Mouse (Mus musculus) midbrain, embryonic 12.5 days (tissue): ENCODE measurements around the gene Vps51. TPM values are rescaled to one million over a fixed set of nuclear protein-coding genes. Genes with fewer than 3 reads are reported as not detected.
"Not testable (repeated sequence)": the region's sequence is repeated elsewhere in the genome, so short reads cannot be mapped to it uniquely, and the experiment has no call there.

ENCODE experiments used
- ATAC-seq: fragments of 200-750 bp; cut with Nextera tagmentation; 2 replicates; pipeline ENCODE4 v1.8.0; 2017; ENCODE audit warnings: low read depth, moderate TSS enrichment, moderate library complexity; ENCODE audit not compliant: low FRiP score
- H3K27ac ChIP-seq: fragments of 300-500 bp; sonication (generic); replicated peaks from 2 replicates; pipeline ENCODE4 v1.5.1; 2016; ENCODE audit warnings: mild to moderate bottlenecking
- H3K27me3 ChIP-seq: fragments of 300-500 bp; sonication (generic); 2 replicates; pipeline ENCODE4 v1.6.1; 2016; ENCODE audit warnings: mild to moderate bottlenecking
- H3K36me3 ChIP-seq: fragments of 300-500 bp; sonication (generic); 2 replicates; pipeline ENCODE4 v1.6.1; 2016
- H3K4me1 ChIP-seq: fragments of 300-500 bp; sonication (generic); 2 replicates; pipeline ENCODE4 v1.6.1; 2016
- H3K4me2 ChIP-seq: fragments of 300-500 bp; sonication (generic); replicated peaks from 2 replicates; pipeline ENCODE4 v1.6.1; 2016; ENCODE audit warnings: mild to moderate bottlenecking, moderate library complexity
- H3K4me3 ChIP-seq: fragments of 300-500 bp; sonication (generic); 2 replicates; pipeline ENCODE4 v1.5.1; 2016; ENCODE audit warnings: mild to moderate bottlenecking
- H3K9ac ChIP-seq: fragments of 300-500 bp; sonication (generic); replicated peaks from 2 replicates; pipeline ENCODE4 v1.6.1; 2016; ENCODE audit warnings: mild to moderate bottlenecking, moderate library complexity
- H3K9me3 ChIP-seq: fragments of 300-500 bp; sonication (generic); 2 replicates; pipeline ENCODE4 v1.6.1; 2016; ENCODE audit warnings: mild to moderate bottlenecking
- WGBS: fragments of 180-500 bp; shearing (Covaris S2); methylation state at CpG from one replicate; pipeline ENCODE4 v1.1.7; 2016; 5-methylcytosine and 5-hydroxymethylcytosine counted together
- polyA plus RNA-seq: library from polyadenylated mRNA; unstranded; fragments of >200 nt; fragmentation: Nextera tagmentation; extraction: Ambion mirVana; gene quantifications from 2 replicates; pipeline ENCODE4 v1.2.1, GENCODE M21; 2016

The Vps51 gene
- polyA plus RNA-seq, 1 experiment from 2014 or later = 82.2 TPM

DNA sequence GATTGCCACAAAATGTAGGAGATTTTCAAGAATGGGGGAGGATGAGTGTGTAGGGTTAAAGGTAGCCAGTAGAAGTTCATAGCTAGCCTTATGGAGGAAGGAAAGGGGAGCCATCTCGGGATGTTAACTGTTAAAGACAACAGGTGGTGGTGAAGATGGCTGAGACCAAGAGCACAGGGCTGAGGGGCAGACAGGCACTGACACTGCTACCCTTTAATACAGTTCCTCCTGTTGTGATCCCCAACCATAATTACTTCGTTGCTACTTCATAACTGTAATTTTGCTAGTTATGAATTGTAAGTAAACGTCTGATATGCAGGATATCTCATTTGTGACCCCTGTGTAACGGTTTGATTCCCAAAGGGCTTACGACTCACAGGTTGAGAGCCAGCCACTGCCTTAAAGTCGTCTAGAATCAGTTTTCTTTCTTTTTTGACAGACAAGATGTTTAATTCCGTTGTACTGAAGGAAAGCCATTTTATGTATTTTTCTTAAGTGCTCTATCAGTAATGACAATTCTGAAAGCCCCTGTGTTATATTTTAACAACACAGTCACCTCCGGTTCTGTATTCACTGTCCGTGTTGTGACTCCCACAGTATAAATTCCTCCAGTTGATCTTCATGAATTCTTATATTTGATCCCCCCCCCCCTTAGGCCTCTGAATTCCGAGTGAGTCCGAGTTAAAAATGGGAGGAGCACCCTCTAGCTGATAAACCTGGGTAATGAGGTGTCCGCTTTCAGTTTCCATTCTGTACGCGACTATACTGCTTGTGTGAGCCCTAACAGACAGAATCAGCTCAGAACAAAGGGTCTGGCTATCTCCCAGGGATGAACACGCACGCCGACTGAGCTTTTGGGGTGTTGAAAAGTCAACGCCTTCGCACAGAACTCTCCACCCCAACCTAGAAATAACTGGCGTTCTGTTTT lies 31.4 kb downstream of the Vps51 start:
- H3K27me3 ChIP-seq = no peaks in the 10 kb centered on the region
- peaks cover 25% of the 10 kb centered on the region for H3K36me3 ChIP-seq
- H3K27ac ChIP-seq = peak overlapping the region; percentile 99
- peaks cover 21% of the 10 kb centered on the region for H3K4me1 ChIP-seq
- H3K4me2 ChIP-seq = peak overlapping the region; percentile 99
- 25% methylated on average over 20 of the region's 20 CpGs for WGBS
- ATAC-seq = peak; percentile 47
- H3K9me3 ChIP-seq = no peaks in the 10 kb centered on the region
- H3K4me3 ChIP-seq = peak overlapping the region; percentile 97
- peak overlapping the region; percentile 82 for H3K9ac ChIP-seq

DNA sequence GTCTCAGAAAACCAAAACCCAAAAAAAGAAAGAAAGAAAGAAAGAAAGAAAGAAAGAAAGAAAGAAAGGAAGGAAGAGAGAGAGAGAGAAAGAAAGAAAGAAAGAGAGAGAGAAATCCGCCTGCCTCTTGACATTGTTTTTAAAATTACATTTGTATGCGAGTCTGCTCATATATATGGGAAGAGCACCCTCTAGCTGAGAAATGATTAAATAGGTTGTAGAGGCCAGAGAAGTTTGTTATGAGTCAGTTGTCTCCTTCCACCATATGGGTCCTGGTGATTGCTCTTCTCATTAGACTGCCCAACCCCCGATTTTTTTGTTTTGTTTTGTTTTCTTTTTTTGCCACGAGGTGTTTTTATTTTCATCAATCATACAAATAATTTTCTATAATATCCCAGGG lies 32.9 kb downstream of the Vps51 start:
- not testable (repeated sequence) for H3K27me3 ChIP-seq, H3K4me2 ChIP-seq, H3K9me3 ChIP-seq, H3K36me3 ChIP-seq, H3K9ac ChIP-seq, H3K27ac ChIP-seq, H3K4me3 ChIP-seq, ATAC-seq
- H3K4me1 ChIP-seq = peaks cover 21% of the 10 kb centered on the region
- WGBS = 69% methylated on average over 4 of the region's 4 CpGs

DNA sequence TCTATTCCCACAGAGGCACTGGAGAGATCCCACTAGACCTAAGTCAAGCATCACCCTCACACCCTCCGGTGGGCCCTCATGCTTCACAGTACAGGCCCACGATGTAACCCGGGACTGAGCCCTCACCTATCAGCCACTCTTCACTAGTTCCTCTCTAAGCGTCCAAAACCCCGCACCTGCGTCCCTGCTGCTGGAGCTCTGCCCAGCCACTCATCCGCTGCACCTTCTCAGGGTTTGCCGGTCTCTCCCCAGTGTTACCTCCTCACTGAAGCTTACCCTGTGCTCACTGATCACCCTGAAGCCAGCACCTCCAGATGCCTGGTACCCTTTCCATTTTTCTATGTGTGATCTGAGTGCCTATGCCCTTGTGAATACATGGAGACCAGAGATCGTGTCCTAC lies 34.7 kb downstream of the Vps51 start:
- H3K4me1 ChIP-seq = peaks cover 10% of the 10 kb centered on the region
- no peak overlapping the region for H3K27ac ChIP-seq
- H3K27me3 ChIP-seq = no peaks in the 10 kb centered on the region
- no peak overlapping the region for H3K4me2 ChIP-seq
- 82% methylated on average over 9 of the region's 9 CpGs for WGBS
- no peak for ATAC-seq
- H3K9ac ChIP-seq = no peak overlapping the region
- H3K9me3 ChIP-seq = no peaks in the 10 kb centered on the region
- H3K36me3 ChIP-seq = no peaks in the 10 kb centered on the region
- H3K4me3 ChIP-seq = no peak overlapping the region

DNA sequence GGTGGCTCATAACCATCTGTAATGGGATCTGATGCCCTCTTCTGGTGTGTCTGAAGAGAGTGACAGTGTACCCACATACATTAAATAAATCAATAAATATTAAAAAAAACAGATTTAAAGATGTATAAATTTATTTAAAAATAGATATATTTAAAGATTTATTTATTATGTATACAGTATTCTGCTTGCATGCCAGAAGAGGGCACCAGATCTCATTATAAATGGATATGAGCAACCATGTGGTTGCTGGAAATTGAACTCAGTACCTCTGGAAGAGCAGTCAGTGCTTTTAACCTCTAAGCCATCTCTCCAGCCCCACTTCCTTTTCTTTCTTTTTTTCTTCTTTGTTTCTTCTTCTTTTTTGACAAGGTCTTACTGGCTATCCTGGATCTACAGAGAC lies 37.0 kb downstream of the Vps51 start:
- no peak overlapping the region for H3K27ac ChIP-seq
- H3K4me1 ChIP-seq = peaks cover under 1% of the 10 kb centered on the region; the same call in 1 of the 2 replicates
- no peak for ATAC-seq
- H3K4me2 ChIP-seq = no peak overlapping the region
- no peak overlapping the region for H3K4me3 ChIP-seq
- H3K9ac ChIP-seq = no peak overlapping the region
- H3K36me3 ChIP-seq = no peaks in the 10 kb centered on the region
- H3K9me3 ChIP-seq = no peaks in the 10 kb centered on the region
- no peaks in the 10 kb centered on the region for H3K27me3 ChIP-seq

DNA sequence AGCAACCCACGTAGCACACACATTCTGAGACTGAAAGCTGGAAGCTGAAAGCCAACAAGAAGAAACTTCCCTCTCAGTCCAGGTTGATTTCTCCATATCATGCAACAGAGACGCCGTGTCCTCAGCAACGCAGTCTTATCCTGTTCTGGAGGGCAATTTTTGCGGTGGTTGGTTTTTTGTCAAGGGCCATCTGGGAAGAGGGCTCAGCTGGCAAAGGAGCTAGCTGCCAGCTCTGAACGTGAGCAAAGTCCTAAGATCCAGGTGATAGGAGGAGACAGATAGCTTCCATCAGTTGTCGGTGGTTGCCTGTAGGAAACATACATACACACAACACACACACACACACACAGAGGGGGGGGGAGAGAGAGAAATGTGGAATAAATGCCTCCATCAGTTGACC lies 38.7 kb downstream of the Vps51 start:
- no peak for ATAC-seq
- H3K4me2 ChIP-seq = no peak overlapping the region
- WGBS = 83% methylated on average over 7 of the region's 7 CpGs

DNA sequence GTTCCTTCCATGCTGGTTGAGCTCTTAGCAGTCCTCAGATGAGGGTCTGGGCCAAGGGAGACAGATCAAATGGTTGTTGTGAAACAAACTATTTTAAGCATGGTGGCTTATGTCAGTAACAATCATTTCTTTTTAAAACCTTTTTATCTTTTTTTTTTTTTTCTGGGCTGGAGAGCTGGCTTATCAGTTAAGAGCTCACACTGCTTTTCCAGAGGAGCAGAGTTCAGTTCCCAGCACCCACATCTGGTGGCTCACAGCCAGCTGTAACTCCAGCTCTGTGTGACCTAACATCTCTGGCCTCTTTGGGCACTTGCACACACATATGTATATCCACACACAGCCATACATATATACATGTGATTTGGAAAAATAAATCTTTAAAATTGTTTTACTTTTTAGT lies 39.3 kb downstream of the Vps51 start:
- no peak for ATAC-seq
- H3K9ac ChIP-seq = no peak overlapping the region
- H3K27me3 ChIP-seq = no peaks in the 10 kb centered on the region
- H3K27ac ChIP-seq = no peak overlapping the region
- H3K4me3 ChIP-seq = no peak overlapping the region
- H3K4me2 ChIP-seq = no peak overlapping the region
- H3K36me3 ChIP-seq = no peaks in the 10 kb centered on the region
- no peaks in the 10 kb centered on the region for H3K9me3 ChIP-seq
- no peaks in the 10 kb centered on the region for H3K4me1 ChIP-seq

More for the DNA sequence above, 38.7 kb downstream of the Vps51 start:
- Histone ChIP-seq H3K9ac (no peak overlapping the region), H3K9me3 (no peaks in the 10 kb centered on the region), H3K36me3 (no peaks in the 10 kb centered on the region), H3K27ac (no peak overlapping the region), H3K27me3 (no peaks in the 10 kb centered on the region), H3K4me1 (no peaks in the 10 kb centered on the region), H3K4me3 (no peak overlapping the region)

DNA sequence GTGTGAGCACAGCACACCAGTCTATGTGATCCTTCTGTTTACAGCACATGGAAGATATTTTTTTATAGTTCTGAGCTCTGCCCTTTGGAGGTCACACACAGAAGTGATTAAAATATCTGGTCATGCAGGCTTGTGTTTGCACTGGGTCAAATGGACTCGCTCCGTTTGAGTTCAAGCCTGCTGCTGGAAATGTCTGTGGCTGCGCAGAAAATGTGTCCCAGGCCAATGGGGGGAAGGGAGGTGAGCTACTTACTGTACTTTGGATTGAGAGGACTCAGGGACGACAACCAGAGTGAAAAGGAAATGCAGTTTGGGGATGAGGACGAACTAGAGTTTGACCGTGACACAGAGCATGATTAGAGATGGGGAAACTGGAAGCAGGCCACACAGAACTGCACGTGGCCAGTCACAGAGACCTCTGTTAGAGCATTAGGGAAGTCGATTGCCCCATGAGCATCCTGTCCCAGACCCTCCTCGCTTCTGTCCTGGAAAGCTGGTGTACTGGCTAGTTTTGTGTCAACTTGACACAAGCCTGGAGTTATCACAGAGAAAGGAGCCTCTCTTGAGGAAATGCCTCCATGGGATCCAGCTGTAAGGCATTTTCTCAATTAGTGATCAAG lies 41.0 kb downstream of the Vps51 start:
- 77% methylated on average over 9 of the region's 9 CpGs for WGBS
- no peaks in the 10 kb centered on the region for H3K27me3 ChIP-seq
- no peak for ATAC-seq
- no peak overlapping the region for H3K9ac ChIP-seq
- H3K4me3 ChIP-seq = no peak overlapping the region
- no peak overlapping the region for H3K27ac ChIP-seq
- H3K4me1 ChIP-seq = no peaks in the 10 kb centered on the region
- no peaks in the 10 kb centered on the region for H3K36me3 ChIP-seq
- no peak overlapping the region for H3K4me2 ChIP-seq
- no peaks in the 10 kb centered on the region for H3K9me3 ChIP-seq

DNA sequence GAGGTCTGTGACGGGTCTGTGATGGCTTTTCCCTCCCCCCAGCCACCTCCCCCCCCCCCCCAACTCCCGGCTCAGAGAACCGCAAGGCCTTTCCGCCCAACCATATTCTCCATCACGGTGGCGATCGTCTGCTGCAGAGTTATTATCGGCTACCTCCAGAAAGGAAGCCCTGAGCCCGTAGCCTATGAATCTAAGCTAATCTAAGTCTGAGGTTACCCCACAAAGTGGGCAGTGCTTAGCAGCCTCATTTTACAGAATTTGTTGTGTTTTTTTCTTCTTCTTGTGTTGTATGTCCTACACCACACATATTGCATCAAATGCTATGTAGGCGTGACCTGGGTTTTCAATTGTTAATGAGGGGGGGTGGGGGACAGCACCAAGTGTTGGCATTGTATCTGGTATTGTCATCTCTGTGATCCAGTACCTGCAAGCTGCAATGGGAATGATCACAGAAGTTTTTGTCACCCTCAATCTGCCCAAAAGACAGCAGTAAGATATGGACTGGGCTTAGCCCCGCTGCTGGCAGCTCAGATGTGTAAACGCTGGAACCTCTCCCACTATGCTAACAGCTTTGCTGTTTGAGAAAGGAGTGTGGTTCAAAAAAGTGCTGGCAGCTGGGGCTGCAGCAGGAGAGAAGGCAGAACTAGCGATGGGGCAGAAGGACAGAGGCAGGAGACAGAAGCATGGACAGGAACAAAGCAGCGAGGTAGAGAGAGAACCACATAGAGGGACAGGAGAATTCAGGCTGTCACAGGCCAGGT lies 46.3 kb downstream of the Vps51 start:
- no peak for ATAC-seq
- Histone ChIP-seq H3K4me1 (no peaks in the 10 kb centered on the region), H3K4me3 (no peak overlapping the region), H3K27me3 (0 out of 2 replicates have a peak, but pooled peaks cover 3% of the 10 kb centered on the region), H3K9ac (no peak overlapping the region), H3K9me3 (no peaks in the 10 kb centered on the region), H3K4me2 (no peak overlapping the region), H3K27ac (no peak overlapping the region), H3K36me3 (no peaks in the 10 kb centered on the region)
- 73% methylated on average over 14 of the region's 14 CpGs for WGBS

DNA sequence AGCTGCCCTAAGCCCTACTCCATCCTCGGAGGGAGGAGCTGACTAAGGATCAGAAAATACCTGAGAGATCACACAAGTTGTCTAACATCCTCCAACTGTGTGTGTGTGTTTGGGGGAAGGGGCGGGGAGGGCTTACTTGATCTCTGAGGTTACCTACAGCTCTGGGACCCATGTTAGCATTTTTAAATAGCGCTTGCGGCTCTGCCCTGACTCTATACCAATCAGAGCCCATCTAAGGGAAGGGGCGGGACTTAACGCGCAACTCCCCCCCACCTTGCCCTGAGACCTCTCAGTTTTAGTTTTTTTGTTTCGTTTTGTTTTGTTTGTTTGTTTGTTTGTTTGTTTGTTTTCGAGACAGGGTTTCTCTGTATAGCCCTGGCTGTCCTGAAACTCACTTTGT lies 47.6 kb downstream of the Vps51 start:
- H3K4me3 ChIP-seq = no peak overlapping the region
- 0 out of 2 replicates have a peak, but pooled peaks cover 3% of the 10 kb centered on the region for H3K27me3 ChIP-seq
- no peak for ATAC-seq
- no peaks in the 10 kb centered on the region for H3K4me1 ChIP-seq
- no peak overlapping the region for H3K27ac ChIP-seq
- H3K9me3 ChIP-seq = no peaks in the 10 kb centered on the region
- no peak overlapping the region for H3K4me2 ChIP-seq
- H3K36me3 ChIP-seq = no peaks in the 10 kb centered on the region
- no peak overlapping the region for H3K9ac ChIP-seq
- 78% methylated on average over 9 of the region's 9 CpGs for WGBS

DNA sequence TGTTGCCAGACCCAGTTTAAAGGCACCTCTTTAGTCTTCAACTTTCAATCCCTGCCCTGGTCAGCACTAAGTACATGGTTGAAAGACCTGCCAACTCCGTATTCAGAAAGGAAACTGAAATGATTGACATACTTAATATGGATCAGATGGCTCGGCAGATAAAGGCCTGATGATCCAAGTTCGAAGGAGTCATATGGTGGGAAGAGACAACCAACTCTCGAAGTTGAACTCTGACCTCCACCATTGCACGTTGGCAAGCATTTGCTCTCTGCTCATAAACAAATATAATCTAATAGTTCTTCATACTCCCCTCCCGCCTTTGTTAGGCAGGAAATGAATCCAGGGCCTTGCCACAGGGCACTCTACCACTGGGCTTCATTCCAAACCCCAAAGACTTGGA lies 48.0 kb downstream of the Vps51 start:
- H3K4me1 ChIP-seq = no peaks in the 10 kb centered on the region
- no peak overlapping the region for H3K9ac ChIP-seq
- H3K9me3 ChIP-seq = no peaks in the 10 kb centered on the region
- 90% methylated on average over 6 of the region's 6 CpGs for WGBS
- 0 out of 2 replicates have a peak, but pooled peaks cover 3% of the 10 kb centered on the region for H3K27me3 ChIP-seq
- H3K4me3 ChIP-seq = no peak overlapping the region
- no peaks in the 10 kb centered on the region for H3K36me3 ChIP-seq
- no peak overlapping the region for H3K27ac ChIP-seq
- no peak for ATAC-seq
- H3K4me2 ChIP-seq = no peak overlapping the region

DNA sequence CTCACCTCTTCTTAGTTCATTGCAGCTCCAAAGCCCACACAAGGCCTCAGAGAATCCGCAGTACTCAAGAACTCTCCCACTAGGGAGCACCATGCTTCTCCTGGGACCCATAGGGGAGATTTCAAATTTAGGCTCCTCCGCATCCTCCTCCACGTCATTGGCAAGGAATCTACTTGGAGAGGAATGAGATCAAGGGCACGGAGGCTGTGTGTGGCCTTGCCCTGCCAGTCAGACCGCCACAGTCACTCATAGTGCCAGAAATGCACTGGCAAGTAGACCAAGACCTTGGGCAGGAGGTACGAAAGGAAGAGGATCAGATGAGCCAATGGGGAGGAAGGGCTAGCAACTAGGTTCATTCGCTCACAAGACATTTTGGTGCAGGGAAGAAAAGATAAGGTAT lies 53.1 kb downstream of the Vps51 start:
- Histone ChIP-seq H3K27ac (no peak overlapping the region), H3K36me3 (no peaks in the 10 kb centered on the region), H3K4me3 (no peak overlapping the region), H3K9me3 (no peaks in the 10 kb centered on the region), H3K4me1 (no peaks in the 10 kb centered on the region), H3K27me3 (peaks cover 3% of the 10 kb centered on the region), H3K9ac (no peak overlapping the region), H3K4me2 (no peak overlapping the region)
- WGBS = 87% methylated on average over 7 of the region's 7 CpGs
- no peak for ATAC-seq

DNA sequence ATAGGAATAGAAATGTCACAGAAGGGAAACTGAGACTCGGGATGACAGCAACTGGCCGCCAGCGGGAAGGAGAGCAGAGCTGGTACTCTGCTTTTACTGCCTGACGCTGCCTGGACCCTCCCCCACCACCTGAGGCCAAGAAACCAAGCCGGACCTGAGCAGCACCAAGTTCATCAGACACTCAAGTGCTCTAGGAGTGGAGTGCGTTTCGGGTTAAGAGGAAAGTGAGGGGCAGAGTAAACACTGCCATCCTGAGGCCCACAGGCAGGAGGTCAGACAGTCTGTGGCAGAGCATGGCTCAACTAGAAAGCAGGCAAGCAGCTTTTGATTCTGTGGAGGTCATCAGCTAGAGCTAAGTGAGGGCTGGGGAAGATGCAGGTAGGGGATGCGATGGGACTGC lies 54.0 kb downstream of the Vps51 start:
- 69% methylated on average over 8 of the region's 8 CpGs for WGBS
- Histone ChIP-seq H3K27ac (no peak overlapping the region), H3K4me3 (no peak overlapping the region), H3K4me1 (no peaks in the 10 kb centered on the region), H3K27me3 (peaks cover 3% of the 10 kb centered on the region), H3K9me3 (no peaks in the 10 kb centered on the region), H3K36me3 (no peaks in the 10 kb centered on the region), H3K4me2 (no peak overlapping the region), H3K9ac (no peak overlapping the region)
- no peak for ATAC-seq
